Mouse (Mus musculus): ENCODE results near the gene Nufip2.

Nufip2 gene

DNA sequence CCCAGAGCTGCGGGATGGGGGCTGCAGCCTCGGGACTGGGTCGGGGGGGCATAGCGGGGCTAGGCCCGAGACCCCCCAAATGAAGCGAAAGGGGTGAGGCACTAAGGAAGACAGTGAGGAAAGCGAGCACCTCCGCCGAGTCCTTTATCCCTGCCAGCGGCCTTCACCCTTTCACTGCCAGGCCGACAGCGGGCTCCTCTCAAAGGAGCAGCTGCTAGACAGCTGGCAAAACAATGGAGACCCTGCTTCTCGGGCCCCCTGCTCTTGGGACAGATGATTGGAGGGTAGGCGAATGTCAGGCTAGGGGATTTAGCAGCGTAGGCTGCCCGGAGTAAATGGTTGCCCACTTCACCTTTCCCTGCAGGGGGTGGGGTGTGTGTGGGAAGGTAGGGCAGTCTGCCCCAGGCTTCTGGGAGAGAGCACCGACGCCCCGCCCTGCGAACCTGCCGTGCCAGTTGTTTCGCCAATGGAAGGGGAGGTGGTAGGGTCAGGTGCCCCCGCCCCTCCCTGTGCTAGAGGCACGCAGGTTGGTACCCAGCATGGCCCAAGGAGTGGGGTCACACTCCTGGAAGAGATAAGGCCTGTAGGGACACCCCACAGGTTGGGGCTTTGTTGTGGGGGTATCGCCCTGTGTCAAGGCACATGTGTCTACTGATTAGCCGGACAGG lies 77.9 kb downstream of the Nufip2 start:
- in situ Hi-C loops (cut with MboI; ENCODE audit: low pct_unique_long_range_greater_than_20kb in 1 of 2, low sequenced_read_pairs in 2 of 2, unreplicated experiment in 1 of 2), result no loop called here

DNA sequence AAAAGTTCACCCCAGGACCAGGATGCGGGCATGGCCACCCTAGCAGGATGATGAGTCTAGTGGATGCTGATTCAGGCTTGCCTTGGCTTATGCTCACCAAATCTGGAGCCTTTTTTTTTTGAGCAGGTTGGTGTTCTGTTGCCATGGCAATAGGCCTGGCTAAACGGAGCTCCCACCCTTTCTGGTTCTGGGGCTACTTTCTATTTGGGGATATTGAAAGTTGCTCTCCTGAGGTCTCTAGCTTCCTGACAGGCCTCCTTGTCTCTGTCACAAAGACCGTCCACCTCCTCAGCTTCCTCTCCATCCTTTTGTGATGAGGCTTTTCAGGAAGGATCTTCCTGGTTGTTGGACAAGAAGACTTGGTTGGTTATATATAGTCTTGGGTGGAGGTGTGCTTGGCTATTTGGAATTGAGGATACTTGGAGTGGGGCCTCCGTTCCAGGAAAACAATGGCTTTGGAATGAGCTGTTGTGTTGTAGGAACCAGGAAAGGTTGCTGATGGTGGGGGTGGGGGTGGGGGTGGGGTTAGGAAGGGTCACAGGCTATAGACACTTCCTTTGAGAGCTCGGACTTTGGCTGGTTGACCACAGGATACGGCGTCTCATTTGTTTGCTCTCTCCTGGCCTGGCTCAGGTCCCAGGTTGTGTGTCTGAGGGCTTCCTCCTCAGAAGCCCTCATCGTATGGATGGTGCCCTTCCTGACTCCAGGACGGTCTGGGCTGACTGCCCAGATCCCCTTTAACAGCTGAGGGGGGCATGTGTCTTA lies 78.9 kb downstream of the Nufip2 start:
- in situ Hi-C loops (cut with MboI; ENCODE audit: low pct_unique_long_range_greater_than_20kb in 1 of 2, low sequenced_read_pairs in 2 of 2, unreplicated experiment in 1 of 2), result no loop called here

- in situ Hi-C loops (cut with MboI; ENCODE audit: low pct_unique_long_range_greater_than_20kb in 1 of 2, low sequenced_read_pairs in 2 of 2, unreplicated experiment in 1 of 2), result no loop called here
Observed at GRCm38 (mm10) chr11:77765459-77765777, 79.5 kb downstream of the Nufip2 start.

DNA sequence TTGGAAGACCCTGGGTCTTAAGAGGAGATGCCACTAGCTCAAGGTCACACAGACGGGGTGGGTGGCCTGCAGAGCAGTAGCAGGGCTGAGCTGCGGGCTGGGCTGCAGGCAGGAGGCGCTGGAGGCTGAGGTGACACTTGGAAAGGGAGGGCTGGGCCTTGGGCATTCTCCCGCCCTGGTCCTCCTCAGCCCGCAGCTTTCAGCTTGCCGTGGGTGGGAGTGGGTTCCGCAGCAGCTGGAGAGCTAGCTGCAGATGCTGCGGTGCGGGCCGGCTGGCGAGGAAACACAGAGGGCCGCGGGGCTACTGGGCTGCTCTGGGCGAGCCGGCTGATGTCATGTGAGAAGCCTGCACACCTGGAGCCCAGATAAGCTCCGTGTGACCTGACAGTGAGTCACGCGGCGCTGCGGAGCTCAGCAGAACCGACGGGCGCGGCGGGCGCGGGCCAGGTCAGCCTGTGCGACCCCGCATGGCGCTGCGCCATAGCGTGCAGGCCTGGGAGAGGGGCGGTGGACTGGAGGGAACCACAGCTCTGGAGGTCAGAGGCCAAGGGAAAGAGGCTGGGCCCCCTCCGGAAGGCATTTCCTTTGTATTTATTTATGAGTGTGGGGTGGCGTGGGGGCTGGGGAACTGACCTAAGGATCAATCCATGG lies 80.5 kb downstream of the Nufip2 start:
- in situ Hi-C loops (cut with MboI; ENCODE audit: low pct_unique_long_range_greater_than_20kb in 1 of 2, low sequenced_read_pairs in 2 of 2, unreplicated experiment in 1 of 2), result no loop called here

- in situ Hi-C loops (cut with MboI; ENCODE audit: low pct_unique_long_range_greater_than_20kb in 1 of 2, low sequenced_read_pairs in 2 of 2, unreplicated experiment in 1 of 2), result no loop called here
Observed at GRCm38 (mm10) chr11:77769496-77769895, 83.5 kb downstream of the Nufip2 start.

DNA sequence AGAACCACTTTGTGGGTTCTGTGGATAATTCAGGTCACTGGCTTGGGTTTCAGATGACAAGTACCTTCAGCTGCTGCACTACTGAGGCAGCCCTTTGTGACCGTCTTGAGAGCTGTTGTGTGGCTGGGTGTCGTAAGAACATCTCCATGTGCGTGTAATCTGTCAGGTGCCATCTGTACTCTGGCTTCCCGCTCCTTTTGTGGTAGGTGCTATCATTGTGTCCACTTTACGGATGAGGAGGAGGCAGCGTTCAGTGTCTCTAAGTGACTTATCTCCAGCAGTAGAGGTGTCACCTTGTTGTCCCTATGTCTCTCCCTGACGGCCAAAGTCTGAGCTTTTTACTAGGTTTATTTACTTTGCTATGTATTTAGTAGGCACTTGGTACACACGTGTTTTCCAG lies 84.4 kb downstream of the Nufip2 start:
- in situ Hi-C loops (cut with MboI; ENCODE audit: low pct_unique_long_range_greater_than_20kb in 1 of 2, low sequenced_read_pairs in 2 of 2, unreplicated experiment in 1 of 2), result no loop called here

- in situ Hi-C loops (cut with MboI; ENCODE audit: low pct_unique_long_range_greater_than_20kb in 1 of 2, low sequenced_read_pairs in 2 of 2, unreplicated experiment in 1 of 2), result no loop called here
Observed at GRCm38 (mm10) chr11:77771879-77772713, 86.1 kb downstream of the Nufip2 start.

GRCm38 (mm10) chr11:77775701-77776400 lies 89.9 kb downstream of the Nufip2 start:
- in situ Hi-C loops (cut with MboI; ENCODE audit: low pct_unique_long_range_greater_than_20kb in 1 of 2, low sequenced_read_pairs in 2 of 2, unreplicated experiment in 1 of 2), result no loop called here

DNA sequence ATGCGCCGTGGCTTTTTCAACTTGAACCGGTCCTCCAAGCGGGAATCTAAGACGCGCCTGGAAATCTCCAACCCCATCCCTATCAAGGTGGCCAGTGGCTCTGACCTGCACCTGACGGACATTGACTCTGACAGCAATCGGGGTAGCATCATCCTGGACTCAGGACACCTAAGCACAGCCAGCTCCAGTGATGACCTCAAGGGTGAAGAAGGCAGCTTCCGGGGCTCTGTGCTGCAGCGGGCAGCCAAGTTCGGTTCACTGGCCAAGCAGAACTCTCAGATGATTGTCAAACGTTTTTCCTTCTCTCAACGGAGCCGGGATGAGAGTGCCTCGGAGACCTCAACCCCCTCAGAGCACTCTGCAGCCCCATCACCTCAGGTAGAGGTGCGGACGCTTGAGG lies 91.5 kb downstream of the Nufip2 start:
- in situ Hi-C loops (cut with MboI; ENCODE audit: low pct_unique_long_range_greater_than_20kb in 1 of 2, low sequenced_read_pairs in 2 of 2, unreplicated experiment in 1 of 2), result no loop called here

GRCm38 (mm10) chr11:77777937-77778336 lies 92.0 kb downstream of the Nufip2 start:
- in situ Hi-C loops (cut with MboI; ENCODE audit: low pct_unique_long_range_greater_than_20kb in 1 of 2, low sequenced_read_pairs in 2 of 2, unreplicated experiment in 1 of 2), result no loop called here

GRCm38 (mm10) chr11:77779240-77779639 lies 93.3 kb downstream of the Nufip2 start:
- in situ Hi-C loops (cut with MboI; ENCODE audit: low pct_unique_long_range_greater_than_20kb in 1 of 2, low sequenced_read_pairs in 2 of 2, unreplicated experiment in 1 of 2), result no loop called here

DNA sequence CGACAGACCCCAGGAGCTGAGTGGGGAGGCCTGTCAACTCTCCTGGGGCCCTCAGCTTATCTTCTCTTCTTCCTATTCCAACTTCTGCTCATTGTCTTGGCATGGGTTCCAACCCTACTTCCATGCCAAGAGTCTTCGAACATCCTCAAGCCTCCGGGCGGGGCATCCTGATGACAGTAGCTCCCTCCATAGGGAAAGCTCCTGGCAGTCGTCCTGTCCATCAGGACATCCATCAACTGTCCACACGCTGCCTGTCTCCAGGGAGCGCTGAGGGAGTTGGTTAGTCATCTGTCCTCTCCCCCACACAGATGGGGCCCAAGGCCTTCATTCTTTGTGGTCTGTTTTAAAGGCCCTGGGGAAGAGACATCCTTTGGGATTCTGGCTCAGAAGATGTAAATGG lies 95.1 kb downstream of the Nufip2 start:
- in situ Hi-C loops (cut with MboI; ENCODE audit: low pct_unique_long_range_greater_than_20kb in 1 of 2, low sequenced_read_pairs in 2 of 2, unreplicated experiment in 1 of 2), result no loop called here

GRCm38 (mm10) chr11:77782104-77782815 lies 96.3 kb downstream of the Nufip2 start:
- in situ Hi-C loops (cut with MboI; ENCODE audit: low pct_unique_long_range_greater_than_20kb in 1 of 2, low sequenced_read_pairs in 2 of 2, unreplicated experiment in 1 of 2), result no loop called here

DNA sequence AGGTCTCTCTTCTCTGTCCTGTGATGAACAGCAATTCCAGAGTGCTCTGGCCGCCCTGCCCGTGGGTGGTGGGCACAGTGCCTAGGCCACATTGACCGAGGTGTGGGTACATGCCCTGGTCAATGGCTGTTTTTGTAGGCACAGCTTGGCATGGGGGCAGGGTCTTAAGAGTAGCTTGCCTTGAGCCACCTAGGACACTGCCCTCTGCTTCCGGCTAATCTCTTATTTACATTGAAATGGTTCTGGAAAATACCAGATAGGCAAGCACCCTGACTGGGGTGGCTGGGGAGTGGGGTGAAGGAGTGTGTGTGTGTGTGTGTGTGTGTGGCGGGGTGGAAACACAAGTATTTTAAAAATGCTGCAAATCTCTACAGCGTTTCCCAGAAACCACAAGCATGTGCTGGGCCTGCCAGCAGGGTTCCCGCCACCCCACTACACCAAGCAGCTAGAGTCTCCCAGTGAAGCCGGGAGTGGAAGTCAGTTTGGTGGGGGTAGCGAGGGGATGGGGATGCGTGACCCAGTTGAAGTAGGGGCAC lies 97.3 kb downstream of the Nufip2 start:
- in situ Hi-C loops (cut with MboI; ENCODE audit: low pct_unique_long_range_greater_than_20kb in 1 of 2, low sequenced_read_pairs in 2 of 2, unreplicated experiment in 1 of 2), result no loop called here

DNA sequence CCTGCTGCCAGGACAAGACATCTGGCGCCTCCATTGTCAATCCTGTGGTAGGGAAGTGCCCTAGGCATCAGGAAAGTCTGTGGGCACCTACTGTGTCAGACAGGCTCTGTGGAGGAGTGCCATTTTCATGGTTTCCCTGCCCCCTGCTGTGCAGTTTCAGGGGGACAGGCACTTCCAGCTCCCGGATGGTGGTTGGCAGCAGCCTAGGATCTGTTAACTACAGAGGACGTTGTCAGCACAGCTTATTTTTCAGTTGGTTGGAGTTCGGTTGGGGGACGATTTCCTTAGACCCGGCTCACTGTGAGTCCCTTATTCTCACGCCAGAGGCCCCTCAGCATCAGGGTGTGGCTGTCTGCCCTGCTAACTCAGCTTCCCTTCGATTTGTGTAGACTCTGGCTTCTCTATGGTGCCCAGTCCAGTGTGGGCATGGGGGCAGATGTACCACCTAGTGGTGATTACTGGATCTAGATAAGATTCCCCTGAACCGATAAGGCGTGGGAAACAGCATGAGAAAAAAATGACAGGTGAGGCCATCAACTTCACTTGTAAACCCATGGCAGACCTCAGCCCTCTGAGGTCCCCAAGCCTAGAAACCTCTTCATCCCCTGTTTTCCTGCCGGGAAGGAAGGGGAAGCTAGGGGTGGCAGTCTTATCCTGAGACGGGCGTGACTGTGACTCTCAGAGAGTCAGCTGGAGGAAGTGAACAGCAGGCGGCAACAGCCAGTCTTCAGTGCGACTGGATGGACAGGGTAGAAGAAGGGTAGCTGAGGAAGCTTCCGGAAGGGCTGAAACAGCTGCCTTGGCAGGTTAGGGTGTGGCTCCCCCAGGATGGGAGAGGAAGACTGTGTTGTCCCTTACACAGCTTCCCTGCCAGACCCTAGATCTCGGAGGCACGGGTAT lies 98.0 kb downstream of the Nufip2 start:
- in situ Hi-C loops (cut with MboI; ENCODE audit: low pct_unique_long_range_greater_than_20kb in 1 of 2, low sequenced_read_pairs in 2 of 2, unreplicated experiment in 1 of 2), result no loop called here

DNA sequence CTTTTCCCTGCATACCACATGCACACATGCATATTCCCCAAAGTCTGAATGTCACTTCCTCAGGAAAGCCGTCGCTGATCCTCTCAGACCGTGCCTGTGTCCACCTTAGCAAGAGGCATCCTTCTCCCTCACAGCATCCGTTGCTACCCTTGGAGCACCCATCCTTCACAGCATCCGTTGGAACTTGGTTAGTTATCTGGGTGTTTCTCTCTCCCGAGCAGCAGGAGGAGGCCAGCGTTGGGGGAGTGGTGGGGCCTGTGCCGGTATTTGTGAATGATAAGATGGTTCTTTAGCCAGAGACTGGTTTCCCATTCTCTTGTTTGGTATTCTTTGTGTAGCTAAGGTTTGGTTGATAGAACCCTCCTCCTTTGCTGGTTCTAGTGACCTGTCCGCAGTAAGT lies 98.9 kb downstream of the Nufip2 start:
- in situ Hi-C loops (cut with MboI; ENCODE audit: low pct_unique_long_range_greater_than_20kb in 1 of 2, low sequenced_read_pairs in 2 of 2, unreplicated experiment in 1 of 2), result no loop called here

- in situ Hi-C loops (cut with MboI; ENCODE audit: low pct_unique_long_range_greater_than_20kb in 1 of 2, low sequenced_read_pairs in 2 of 2, unreplicated experiment in 1 of 2), result no loop called here
Observed at GRCm38 (mm10) chr11:77785396-77785767, 99.4 kb downstream of the Nufip2 start.

All from mouse embryonic stem cell (cell line).